Mouse (Mus musculus) lung, postnatal 0 days (tissue): Measurements from ENCODE around the gene Cpeb3.

Source experiments
- CTCF ChIP-seq: IDR thresholded peaks from 2 replicates; pipeline ENCODE4 v1.5.1; 2016; ENCODE audit warnings: antibody characterized with exemption, mild to moderate bottlenecking
- EP300 ChIP-seq: IDR thresholded peaks from 2 replicates; pipeline ENCODE4 v1.6.1; 2016; ENCODE audit warnings: antibody characterized with exemption, mild to moderate bottlenecking, control low read depth

DNA sequence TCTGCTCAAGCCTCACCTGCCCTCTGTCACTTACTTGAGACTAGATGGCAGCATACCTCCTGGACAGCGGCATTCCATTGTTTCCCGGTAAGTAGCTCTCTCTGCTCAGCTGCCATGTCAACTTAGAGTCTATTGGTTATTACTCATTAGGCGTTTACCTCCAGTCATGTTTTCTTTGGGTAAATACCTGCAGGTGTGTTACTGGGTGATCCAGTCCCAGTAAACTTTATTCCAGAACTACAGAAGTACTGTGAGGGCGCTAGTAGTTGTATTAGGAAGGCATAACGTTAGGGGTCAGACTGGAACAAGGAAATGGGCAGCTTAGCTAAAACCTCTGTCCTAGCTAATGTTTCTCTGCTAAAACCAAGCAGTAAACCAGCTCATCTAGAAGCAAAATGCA lies 203.8 kb downstream of the Cpeb3 start:
- TF ChIP-seq CTCF (no peak), EP300 (no peak)
